Mouse (Mus musculus) CH12.LX (cell line): ENCODE measurements around the gene Tac1. TPM values are rescaled to one million over a fixed set of nuclear protein-coding genes. Genes with fewer than 3 reads are reported as not detected.

Source experiments
- polyA plus RNA-seq: library from polyadenylated mRNA; unstranded; fragments of >175 nt; gene quantifications from 2 replicates; pipeline ENCODE4 v1.2.1, GENCODE M21; 2012; ENCODE audit warnings: low read depth; ENCODE audit not compliant: insufficient read length
- total RNA-seq, 2 experiments: library from RNA; depleted of rRNA; stranded (reverse); fragments of 300-350 nt in 1 of 2; fragments of >200 nt in 1 of 2; gene quantifications; 2 replicates each; pipeline ENCODE4 v1.2.3; 2012 to 2014

Tac1 gene
- total and polyA plus RNA-seq, 3 experiments = not detected

Other genes starting within 250 kb of the Tac1 start
- not detected in 2 replicates for gene Asns, start 138.4 kb downstream of the Tac1 start, total RNA-seq (2012; rRNA removed)
- gene Asns, start 138.4 kb downstream of the Tac1 start, total RNA-seq (2014; rRNA removed) = not detected in 2 replicates
- not detected in 2 replicates for gene Asns, start 138.4 kb downstream of the Tac1 start, polyA plus RNA-seq